Mouse (Mus musculus): ENCODE data around the gene Fam90a1a.

- no peak for TF ChIP-seq USF1 (IDR thresholded peaks at IDR 0.05; ENCODE audit: low read depth)
- TF ChIP-seq CTCF (IDR thresholded peaks at IDR 0.05; ENCODE audit: control insufficient read depth, insufficient read depth, insufficient read length): no peak
- TF ChIP-seq MYOG (IDR thresholded peaks at IDR 0.05; ENCODE audit: control insufficient read depth, extremely low read depth, insufficient read length): no peak
- no peak for TF ChIP-seq MAX (IDR thresholded peaks at IDR 0.05)
- no peak for TF ChIP-seq MYOD1 (IDR thresholded peaks at IDR 0.05; ENCODE audit: control insufficient read depth, insufficient read length, low read depth)
- no peak for TF ChIP-seq CEBPB (IDR thresholded peaks at IDR 0.05; ENCODE audit: low read depth)
These were observed 33.7 kb downstream of the Fam90a1a start for GRCm38 (mm10) chr8:21992184-21992583.
